In genomic region chr12:86850746-86851145, GRCm38 (mm10) we compare ENCODE assay signal across 16 mouse cellular contexts. TPM values are rescaled to one million over a fixed set of nuclear protein-coding genes. Genes with fewer than 3 reads are reported as not detected.
DNase-seq lines count a peak whose midpoint lies in the region; ATAC-seq lines count a peak whose summit lies in the region.
"Had no signal": no experiment of that assay in that cellular context is flagged by ENCODE, and none has a peak within 500 bp of the region (broad histone marks: within the 10 kb centered on the region; RNA-seq: fewer than 3 reads in every experiment).

No protein-coding gene starts in this region.

- H3K27me3 ChIP-seq in hindbrain, embryonic 12.5 days: no peaks in the 10 kb centered on the region
- H3K27me3 ChIP-seq in midbrain, embryonic 13.5 days: no peaks in the 10 kb centered on the region
- H3K27me3 ChIP-seq: heart, embryonic 15.5 days had no signal

- no peak overlapping the region for H3K4me2 ChIP-seq in hindbrain, embryonic 12.5 days (replicated peaks)
- peak overlapping the region; percentile 30 for H3K4me2 ChIP-seq in midbrain, embryonic 13.5 days (replicated peaks)
- H3K4me2 ChIP-seq: heart, embryonic 15.5 days; liver, embryonic 11.5 days had no signal

- H3K27ac ChIP-seq in hindbrain, embryonic 12.5 days: peak overlapping the region; percentile 83
- peak overlapping the region; percentile 89 for H3K27ac ChIP-seq in midbrain, embryonic 13.5 days
- H3K27ac ChIP-seq: embryonic facial prominence, embryonic 10.5 days; heart, embryonic 15.5 days had no signal

- peak; percentile 46 for DNase-seq in retina, postnatal 1 day
- no peak for DNase-seq in retina, embryonic 14.5 days (ENCODE audit: low spot score)
- no peak for DNase-seq in urinary bladder, postnatal 4 days (ENCODE audit: low spot score in 2 of 2)
- no peak for DNase-seq in kidney, adult 8-10 months
- DNase-seq in testis, postnatal 10 days (ENCODE audit: low spot score): no peak
- DNase-seq: adrenal gland, postnatal 14 days; cerebellum, adult 9-11 months; kidney, postnatal 25 days had no signal

- no peak overlapping the region for H3K9ac ChIP-seq in hindbrain, embryonic 12.5 days
- 0 out of 2 replicates have a peak overlapping the region, but pooled peaks have one; percentile 15 for H3K9ac ChIP-seq in midbrain, embryonic 13.5 days (replicated peaks)
- H3K9ac ChIP-seq: heart, embryonic 15.5 days had no signal

- H3K4me1 ChIP-seq in hindbrain, embryonic 12.5 days: peaks cover 27% of the 10 kb centered on the region
- H3K4me1 ChIP-seq in midbrain, embryonic 13.5 days (replicated peaks): peaks cover 32% of the 10 kb centered on the region

- no peaks in the 10 kb centered on the region for H3K36me3 ChIP-seq in hindbrain, embryonic 12.5 days
- H3K36me3 ChIP-seq in midbrain, embryonic 13.5 days: no peaks in the 10 kb centered on the region
- H3K36me3 ChIP-seq: embryonic facial prominence, embryonic 10.5 days; heart, embryonic 15.5 days had no signal

- H3K4me3 ChIP-seq in hindbrain, embryonic 12.5 days: no peak overlapping the region
- no peak overlapping the region for H3K4me3 ChIP-seq in midbrain, embryonic 13.5 days (replicated peaks)
- H3K4me3 ChIP-seq: embryonic facial prominence, embryonic 10.5 days; erythroblast, embryonic 14.5 days; heart, embryonic 15.5 days; megakaryocyte, embryonic 14.5 days had no signal

- no peak for ATAC-seq in hindbrain, embryonic 12.5 days (ENCODE audit: low FRiP score)
- ATAC-seq in midbrain, embryonic 13.5 days: peak; percentile 34; the same call in 1 of the 2 replicates
- ATAC-seq: inflammation-experienced regulatory T-cells, adult 6 months had no signal

- WGBS in hindbrain, embryonic 12.5 days: 85% methylated on average over 5 of the region's 5 CpGs
- 84% methylated on average over 5 of the region's 5 CpGs for WGBS in midbrain, embryonic 13.5 days

- 0 out of 2 replicates have a peak, but pooled peaks cover 3% of the 10 kb centered on the region for H3K9me3 ChIP-seq in hindbrain, embryonic 12.5 days (replicated peaks)
- no peaks in the 10 kb centered on the region for H3K9me3 ChIP-seq in midbrain, embryonic 13.5 days
- H3K9me3 ChIP-seq: embryonic facial prominence, embryonic 10.5 days; heart, embryonic 15.5 days had no signal

RNA-seq across cellular contexts. Expression of gene Irf2bpl, which starts 33.9 kb away (rescaled TPM):
- 75.9 and 86.3 TPM in 2 replicates for polyA plus RNA-seq in hindbrain, embryonic 12.5 days (2016; fragmentation: Nextera tagmentation; extraction: Ambion mirVana)
- polyA plus RNA-seq in midbrain, embryonic 13.5 days (2015; fragmentation: Nextera tagmentation; extraction: Ambion mirVana): 65.3 and 75.5 TPM in 2 replicates
